Mouse (Mus musculus) retina, adult 2 months (tissue): ENCODE results near the gene Cabp7.
"Not testable (repeated sequence)": the region's sequence is repeated elsewhere in the genome, so short reads cannot be mapped to it uniquely, and the experiment has no call there.

Source experiments
- DNase-seq: peaks from one replicate; pipeline ENCODE4 v3.0.0-alpha.2; 2012; ENCODE audit warnings: low read depth, low spot score

Cabp7 gene

DNA sequence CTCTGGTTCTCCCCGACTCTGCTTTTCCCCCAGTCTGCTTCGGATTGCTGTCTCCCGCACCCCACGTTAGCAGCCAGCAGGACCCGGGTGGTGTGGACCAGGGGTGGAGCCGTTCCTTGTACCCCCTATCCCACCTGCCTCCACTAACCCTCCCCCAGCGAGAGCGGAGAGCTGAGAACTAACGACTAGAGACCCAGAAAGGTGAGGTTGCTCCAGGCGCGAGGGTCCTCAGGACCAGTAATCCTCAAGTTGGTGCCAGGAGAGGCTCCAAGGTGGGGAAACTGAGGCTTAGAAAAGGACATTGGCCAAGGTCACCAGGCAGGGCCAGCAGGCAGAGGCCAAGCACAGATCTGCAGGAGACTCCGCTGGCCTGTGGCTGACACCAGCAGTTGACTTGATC is 707 bp upstream of the Cabp7 start:
- no peak for DNase-seq

GRCm38 (mm10) chr11:4745969-4746368 is 609 bp downstream of the Cabp7 start:
- DNase-seq, result no peak

- no peak for DNase-seq
Measured at GRCm38 (mm10) chr11:4744691-4745090, 1.9 kb downstream of the Cabp7 start.

DNA sequence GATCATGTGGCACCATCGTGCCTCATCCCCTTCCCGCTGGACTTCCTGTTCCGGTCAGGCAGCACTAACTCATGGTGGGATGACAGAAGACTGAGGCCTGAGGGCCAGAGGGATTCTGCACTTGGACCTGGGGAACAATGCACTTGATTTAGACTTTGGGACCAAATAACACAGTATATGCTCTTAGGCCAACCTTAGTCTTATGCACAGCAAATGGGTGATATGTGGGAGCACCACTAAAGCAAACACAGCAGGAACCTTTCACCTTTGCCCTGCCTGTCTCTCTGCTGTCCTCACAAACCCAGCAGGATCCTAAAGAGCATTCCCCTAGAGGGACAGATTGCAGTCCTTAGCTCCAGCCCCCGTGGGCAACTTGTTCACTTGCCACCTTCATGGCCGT is 5.8 kb downstream of the Cabp7 start:
- no peak for DNase-seq

DNA sequence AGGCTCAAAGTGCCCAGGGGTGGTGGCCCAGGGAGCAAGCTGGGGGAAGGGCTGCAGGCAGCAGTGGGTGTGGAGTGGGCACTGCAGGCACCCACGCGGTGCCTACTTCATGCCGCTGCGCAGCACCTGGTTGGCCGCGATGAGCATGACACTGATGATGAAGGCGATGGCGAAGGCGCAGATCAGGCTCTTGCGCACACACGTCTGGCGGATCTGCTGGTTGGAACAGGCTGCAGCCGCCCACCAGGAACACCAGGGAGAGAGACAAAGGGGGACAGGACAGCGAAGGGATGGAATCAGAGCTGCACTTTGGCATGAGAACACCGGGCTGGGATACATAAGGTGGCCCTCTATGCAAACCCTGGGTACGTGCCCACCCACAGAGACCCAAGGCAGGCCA is 7.9 kb downstream of the Cabp7 start:
- no peak for DNase-seq

DNA sequence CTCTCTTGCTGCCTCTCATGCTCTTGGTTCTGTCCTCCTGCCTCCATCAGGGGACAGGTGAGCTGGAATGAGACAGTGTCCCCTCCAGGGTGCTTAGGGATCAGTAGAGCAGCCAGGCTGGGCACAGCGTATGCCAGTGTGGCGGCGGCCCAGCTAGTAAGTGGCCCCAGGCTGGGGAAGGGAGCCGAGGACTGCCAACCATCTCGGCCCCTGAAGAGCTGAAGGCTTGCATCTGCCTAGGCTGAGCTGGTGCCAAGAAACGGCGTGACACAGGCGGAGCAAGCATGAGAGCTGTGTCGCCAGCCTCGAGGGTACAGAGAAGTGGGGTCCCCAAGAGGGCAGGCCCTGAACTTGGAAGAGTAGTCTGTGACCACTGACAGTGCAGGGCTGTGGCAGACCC is 8.9 kb downstream of the Cabp7 start:
- no peak for DNase-seq

GRCm38 (mm10) chr11:4736355-4736754 is 10.2 kb downstream of the Cabp7 start:
- DNase-seq, result no peak

GRCm38 (mm10) chr11:4734179-4734578 is 12.4 kb downstream of the Cabp7 start:
- no peak for DNase-seq

DNA sequence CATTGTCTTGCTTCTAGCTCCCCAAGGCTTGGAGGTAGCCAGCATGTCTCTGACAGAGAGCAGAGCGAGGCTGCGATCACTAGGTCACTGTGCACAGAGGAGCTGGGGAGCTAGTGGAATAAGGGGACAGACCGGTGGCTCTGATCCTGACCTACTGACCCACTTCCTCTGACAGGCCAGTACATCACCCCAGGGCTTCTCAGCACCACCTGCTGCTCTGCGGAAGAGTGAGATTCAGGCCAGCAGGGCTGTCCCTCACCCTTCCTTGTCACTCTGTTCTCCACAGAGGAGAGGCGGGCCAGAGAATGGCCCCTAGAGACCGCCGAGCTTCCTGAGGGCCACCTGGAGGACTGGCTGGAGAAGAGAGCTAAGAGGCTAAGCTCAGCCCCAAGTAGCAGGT is 14.8 kb downstream of the Cabp7 start:
- DNase-seq, result no peak

- DNase-seq, result no peak
Measured at GRCm38 (mm10) chr11:4730913-4731312, 15.7 kb downstream of the Cabp7 start.

- DNase-seq, result no peak
Measured at GRCm38 (mm10) chr11:4730096-4730495, 16.5 kb downstream of the Cabp7 start.

GRCm38 (mm10) chr11:4729603-4730002 is 17.0 kb downstream of the Cabp7 start:
- no peak for DNase-seq

DNA sequence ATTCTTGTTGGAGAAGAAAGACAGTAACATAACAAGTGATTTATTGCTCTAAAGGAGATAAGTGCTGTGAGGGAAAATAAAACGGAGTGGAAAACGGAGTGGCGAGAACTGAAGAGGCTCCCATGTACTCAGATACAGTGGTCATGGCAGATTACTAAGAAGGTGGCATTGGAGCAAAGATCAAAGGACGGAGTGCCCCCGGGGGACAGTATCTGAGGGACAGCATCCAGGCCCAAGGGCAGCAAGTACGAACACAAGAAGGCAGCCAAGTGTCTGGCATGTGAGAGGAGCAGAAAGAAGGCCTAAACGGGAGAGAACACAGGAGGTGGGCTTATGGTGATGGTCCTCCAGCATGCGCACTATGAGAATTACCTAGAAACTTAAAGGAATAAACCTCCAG is 24.9 kb downstream of the Cabp7 start:
- DNase-seq, result no peak

DNA sequence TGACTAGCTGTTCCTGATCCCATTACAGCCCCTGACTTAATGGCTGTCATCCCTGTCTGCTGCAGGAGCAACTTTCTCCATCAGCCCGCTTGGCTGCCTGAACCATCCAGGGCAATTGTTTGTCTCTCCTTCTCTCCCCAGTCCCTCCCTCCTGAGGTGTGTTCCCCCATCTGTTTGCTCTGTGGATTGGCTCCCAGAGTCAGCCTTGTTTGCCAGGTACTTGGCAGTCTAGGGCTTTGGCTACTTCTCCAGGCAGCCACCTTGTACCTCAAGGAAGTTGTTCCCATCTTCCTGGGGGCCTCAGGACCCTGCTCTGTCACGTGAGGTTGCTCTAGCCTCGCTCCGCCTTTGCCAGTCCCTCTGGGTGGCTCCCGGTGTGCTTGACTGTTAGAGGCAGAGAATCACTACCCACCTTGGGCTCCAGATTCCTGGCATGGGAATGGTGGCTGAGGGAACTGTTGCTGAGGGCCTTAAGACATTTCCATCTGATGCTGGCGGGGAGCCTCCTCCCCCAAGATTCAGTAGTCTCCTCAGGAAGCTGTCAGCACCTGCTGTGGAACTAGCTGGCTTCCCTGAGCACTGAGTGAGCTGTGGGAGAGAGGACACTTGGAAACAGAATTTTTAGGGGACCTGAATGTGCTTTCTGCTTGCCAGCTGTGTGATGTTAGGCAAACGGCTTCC is 25.5 kb downstream of the Cabp7 start:
- no peak for DNase-seq

DNA sequence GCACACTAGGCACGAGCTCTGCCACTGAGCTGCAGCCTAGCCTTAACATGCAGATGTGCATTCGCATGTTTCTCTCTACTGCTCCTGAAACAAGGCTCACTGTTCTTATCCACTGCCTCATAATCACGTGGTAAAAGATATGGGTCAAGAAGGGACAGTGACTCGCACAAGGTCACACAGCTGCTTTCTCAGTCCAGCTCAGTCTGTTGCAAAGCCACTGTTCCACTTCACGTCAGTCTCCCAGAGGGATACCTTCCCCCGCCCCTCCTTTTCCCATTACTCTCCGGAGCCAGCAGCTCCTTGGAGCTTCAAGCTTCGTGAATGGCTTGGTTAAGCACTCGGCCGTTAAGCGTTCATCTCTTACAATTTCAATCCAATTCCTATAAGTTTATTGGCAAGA is 26.2 kb downstream of the Cabp7 start:
- DNase-seq, result no peak

DNA sequence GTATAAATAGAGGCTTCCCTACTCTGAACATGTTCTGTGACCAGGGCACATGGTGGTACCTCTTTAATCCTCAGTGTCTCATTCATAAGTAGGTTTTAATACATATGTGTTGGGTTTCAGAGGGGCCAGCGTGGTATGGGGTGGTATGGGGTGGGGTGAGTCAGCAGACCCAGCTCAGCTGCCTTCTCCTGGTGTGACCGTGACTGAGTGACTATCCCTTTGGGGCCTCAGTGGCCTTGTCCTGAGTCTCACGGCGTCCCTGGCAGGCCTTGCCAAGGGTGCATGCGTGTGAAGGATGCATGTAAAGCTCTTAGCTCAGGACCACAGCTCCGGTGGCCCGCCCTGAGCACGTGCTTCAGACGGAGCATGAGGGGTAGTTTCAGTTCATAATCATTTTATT is 26.6 kb downstream of the Cabp7 start:
- no peak for DNase-seq

DNA sequence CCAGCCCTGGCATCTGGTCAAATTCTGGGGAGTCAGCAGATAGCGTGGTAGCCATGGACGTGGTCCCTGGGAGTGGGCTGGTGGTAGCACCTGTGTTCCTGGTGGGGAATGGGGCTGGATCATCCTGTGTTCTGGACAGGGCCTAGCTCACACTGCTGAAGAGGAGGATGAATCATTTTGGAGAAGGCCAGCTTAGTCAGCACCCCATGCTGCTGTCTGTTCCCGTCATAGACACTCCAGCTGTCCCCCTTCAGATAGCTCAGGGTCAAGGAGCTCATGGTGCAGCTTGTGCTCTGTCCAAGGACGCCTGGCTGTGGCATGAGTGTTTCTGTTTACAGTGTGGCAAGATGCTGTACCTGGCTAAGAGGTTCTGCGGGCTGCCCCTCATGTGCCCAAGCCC is 28.0 kb downstream of the Cabp7 start:
- no peak for DNase-seq

DNA sequence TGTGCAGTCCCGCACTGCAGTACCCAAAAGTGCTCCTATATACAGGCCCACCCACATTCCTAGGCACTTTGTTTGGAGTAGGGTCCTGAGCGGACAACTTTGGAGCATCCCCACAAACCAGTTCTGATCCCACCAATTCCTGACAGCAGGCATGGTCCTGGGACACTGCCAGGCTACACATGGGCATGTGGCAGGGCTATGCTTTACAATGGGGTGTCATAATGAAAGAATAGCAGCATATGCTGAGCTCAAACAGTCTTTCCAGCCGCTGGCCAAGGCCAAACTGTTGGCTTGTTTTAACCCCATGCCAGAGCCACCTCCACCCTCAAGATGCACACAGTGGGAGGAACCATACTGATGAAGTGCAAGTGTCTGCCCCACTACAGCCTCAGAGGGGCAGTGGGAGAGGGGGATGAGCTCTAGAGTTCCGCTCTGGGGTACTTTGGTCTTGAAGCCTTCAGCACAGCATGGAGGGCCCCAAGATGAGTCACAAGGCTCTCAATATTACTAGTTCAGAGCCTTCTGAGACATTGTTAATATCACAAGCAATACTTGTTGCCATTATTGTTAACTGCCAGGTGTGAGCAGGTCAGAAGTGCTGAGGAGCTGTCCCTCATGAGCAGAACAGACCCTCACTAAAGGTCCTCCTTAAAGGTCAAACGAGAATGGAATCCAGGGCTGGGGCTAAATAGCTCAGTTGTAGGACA is 29.9 kb downstream of the Cabp7 start:
- DNase-seq, result no peak

DNA sequence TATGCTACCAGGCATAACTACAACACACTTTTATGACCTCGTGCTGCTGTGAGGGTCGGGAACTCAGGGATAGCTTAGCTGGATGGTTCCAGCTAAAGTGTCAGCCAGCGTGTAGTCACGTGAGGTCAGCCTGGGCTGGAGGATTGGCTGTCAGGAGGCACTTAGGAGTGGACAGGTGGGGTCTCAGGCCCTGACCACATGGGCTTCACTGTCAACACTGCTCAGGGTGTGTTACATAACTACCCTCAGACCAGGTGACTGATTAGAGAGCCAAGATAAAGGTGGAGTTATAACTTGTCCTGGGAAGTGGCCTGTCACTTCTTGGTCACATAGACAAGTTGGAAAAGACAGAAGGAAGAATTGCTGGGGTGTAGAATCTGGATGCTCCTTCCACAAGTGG is 31.0 kb downstream of the Cabp7 start:
- no peak for DNase-seq

DNA sequence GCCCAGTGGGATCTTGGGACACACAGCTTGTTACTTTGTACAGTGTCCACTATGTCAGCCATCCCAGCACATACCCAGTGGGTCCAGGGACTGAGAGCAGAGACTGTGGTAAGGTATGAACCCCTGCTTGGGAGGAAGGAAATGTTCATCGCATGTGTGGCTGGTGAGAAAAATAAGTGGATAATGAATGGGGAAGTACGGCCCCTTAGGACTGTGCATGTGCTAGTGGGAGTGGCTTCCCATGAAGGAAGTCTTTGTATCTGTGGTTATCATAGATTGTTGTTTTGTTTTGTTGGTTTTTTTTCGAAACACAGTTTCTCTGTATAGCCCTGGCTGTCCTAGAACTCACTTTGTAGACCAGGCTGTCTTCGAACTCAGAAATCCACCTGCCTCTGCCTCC is 31.9 kb downstream of the Cabp7 start:
- no peak for DNase-seq

DNA sequence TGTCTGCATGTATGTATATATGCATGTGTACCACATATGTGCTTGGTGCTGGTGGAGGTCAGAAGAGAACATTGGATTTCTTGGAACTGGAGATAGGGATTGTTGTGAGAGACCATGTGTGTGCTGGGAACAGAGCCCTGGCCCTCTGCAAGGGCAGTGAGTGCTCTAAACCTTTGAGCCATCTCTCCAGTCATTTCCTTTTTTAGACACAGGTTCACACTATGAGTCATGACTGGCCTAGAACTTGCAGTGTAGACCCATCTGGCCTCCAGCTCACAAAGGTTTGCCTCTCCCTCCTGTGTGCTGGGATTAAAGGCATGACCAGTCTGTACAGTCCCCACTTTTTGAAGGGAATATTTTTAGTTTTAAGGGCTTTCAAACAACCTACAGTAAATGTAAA is 33.8 kb downstream of the Cabp7 start:
- no peak for DNase-seq

DNA sequence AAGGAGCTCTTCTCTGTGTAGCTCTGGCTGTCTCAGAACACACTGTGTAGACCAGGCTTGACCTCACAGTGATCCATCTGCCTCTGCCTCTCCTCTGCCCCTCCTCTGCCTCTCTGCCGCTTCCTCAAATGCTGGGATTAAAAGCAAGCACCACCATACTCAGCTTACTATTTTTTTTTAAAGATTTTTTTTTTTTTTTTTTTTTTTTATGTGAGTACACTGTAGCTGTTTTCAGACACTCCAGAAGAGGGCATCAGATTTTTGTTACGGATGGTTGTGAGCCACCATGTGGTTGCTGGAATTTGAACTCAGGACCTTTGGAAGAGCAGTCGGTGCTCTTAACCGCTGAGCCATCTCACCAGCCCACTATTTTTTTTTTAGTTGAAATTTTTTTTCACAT is 36.4 kb downstream of the Cabp7 start:
- not testable (repeated sequence) for DNase-seq

GRCm38 (mm10) chr11:4705178-4705577 is 41.4 kb downstream of the Cabp7 start:
- DNase-seq, result no peak
